Mouse (Mus musculus): ENCODE results near the gene Cbarp. TPM values are rescaled to one million over a fixed set of nuclear protein-coding genes. Genes with fewer than 3 reads are reported as not detected.
A peak's percentile ranks its signal among the peaks of the same experiment; 100 is the strongest.

The Cbarp gene
- polyA plus RNA-seq, 1 experiment = 285 TPM

DNA sequence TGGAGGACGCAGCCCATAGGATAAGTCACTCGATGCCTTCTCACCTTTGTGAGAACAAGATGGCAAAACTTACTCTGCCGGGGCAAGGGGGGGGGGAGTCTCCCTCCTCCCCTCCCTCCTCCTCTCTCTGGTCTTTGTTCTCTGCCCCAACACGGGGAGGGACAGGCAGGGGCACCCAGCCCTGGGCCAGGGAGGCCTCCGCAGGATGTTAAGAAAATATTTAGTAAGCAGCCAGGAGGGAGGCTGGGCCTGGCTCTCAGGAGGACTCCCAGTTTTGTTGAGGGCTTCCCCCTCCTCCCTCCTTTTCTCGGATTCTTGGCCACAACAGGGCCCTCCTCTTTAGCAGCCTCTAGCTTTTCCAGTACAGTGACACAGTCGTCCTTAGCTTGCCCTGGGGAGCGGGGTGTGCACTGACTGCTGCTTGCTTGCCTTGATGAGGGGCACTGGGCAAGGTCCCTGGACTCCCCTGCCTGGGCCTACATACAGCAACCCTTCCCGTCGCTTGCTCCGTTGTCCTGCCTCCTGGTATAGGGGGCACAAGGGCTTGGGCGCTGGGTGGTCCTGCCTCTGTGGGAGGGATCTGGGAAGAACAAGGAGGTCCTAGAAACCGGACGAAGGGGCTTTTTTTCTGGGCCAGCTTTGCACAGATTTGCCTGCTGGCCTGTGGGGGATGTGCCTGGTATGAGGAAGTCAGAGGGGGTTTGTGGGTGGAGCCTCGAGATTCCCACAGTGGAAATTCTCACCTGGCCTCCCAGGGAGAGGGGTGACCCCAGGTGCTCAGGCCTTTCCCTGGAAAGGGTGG is 11.6 kb upstream of the Cbarp start:
- TF ChIP-seq POLR2A (IDR thresholded peaks at IDR 0.05; ENCODE audit: extremely low read depth, insufficient read depth, low read length) (no peak), CTCF (IDR thresholded peaks at IDR 0.05; ENCODE audit: extremely low read depth, insufficient read depth, low read length) (no peak)
- Histone ChIP-seq H3K4me3 (ENCODE audit: insufficient read depth, low read length) (peak overlapping the region; percentile 86), H3K4me1 (ENCODE audit: control insufficient read depth, insufficient read depth, low read length) (no peaks in the 10 kb centered on the region; the same call in 1 of the 2 replicates), H3K27ac (ENCODE audit: insufficient read depth, low read length) (peak overlapping the region; percentile 97)

GRCm38 (mm10) chr10:80151211-80152034 is 10.8 kb upstream of the Cbarp start:
- peak overlapping the region; percentile 86 for H3K4me3 ChIP-seq (ENCODE audit: insufficient read depth, low read length)
- peak; percentile 40; the same call in 1 of the 2 replicates for TF ChIP-seq POLR2A (IDR thresholded peaks at IDR 0.05; ENCODE audit: extremely low read depth, insufficient read depth, low read length)
- no peak for TF ChIP-seq CTCF (IDR thresholded peaks at IDR 0.05; ENCODE audit: extremely low read depth, insufficient read depth, low read length)
- peak overlapping the region; percentile 97 for H3K27ac ChIP-seq (ENCODE audit: insufficient read depth, low read length)
- no peaks in the 10 kb centered on the region; the same call in 1 of the 2 replicates for H3K4me1 ChIP-seq (ENCODE audit: control insufficient read depth, insufficient read depth, low read length)

DNA sequence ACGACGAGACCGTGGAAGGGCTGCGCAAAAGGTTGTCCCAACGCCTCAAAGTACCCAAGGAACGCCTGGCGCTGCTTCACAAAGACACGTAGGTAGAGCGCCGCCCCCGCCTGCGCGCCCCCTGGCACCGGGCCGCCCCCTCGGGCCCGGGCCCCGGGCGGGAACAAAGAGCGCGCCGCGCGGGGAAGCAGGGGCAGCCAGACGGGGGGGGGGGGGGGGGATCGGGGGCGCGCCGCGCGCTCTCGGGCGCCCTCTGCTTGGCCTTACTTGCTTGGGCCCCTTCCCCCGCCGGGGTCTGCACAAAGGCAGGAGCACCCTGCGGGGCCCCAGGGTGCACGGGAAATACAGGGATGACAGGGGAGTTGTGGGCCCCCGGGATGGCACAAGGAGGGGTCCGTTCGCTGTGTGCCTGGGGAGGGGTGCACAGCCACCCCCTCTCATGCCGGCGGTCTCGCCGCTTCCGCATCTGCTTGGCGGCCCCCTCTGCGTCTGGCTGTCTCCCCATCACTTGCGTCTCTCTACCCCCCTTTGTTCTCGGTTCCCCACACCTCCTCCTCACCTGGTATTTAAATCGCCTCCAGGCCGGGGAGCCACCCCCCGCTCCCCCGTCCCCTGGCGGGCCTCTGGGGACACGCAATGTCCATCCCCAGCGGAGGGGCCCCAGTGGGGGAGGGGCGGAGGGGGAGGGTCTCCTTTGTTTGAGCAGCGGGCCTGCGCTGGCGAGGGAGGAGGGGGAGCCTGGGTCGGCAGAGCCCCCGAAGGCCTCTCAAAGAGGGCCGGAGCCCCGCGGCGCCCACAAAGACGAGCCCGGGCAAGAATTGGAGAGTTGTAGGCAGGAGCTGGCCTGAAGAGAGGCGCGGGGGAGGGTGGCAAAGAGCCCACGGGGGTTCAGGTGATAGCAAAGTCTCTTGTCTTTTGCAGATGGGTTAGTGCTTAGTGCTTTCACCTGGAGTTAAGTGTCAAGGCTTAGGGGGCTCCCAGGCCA is 9.9 kb upstream of the Cbarp start:
- peak overlapping the region; percentile 86 for H3K4me3 ChIP-seq (ENCODE audit: insufficient read depth, low read length)
- TF ChIP-seq CTCF (IDR thresholded peaks at IDR 0.05; ENCODE audit: extremely low read depth, insufficient read depth, low read length) (no peak), POLR2A (IDR thresholded peaks at IDR 0.05; ENCODE audit: extremely low read depth, insufficient read depth, low read length) (no peak)
- H3K27ac ChIP-seq (ENCODE audit: insufficient read depth, low read length) = peak overlapping the region; percentile 97
- H3K4me1 ChIP-seq (ENCODE audit: control insufficient read depth, insufficient read depth, low read length) = no peaks in the 10 kb centered on the region; the same call in 1 of the 2 replicates

- H3K4me3 ChIP-seq (ENCODE audit: insufficient read depth, low read length) = peak overlapping the region; percentile 86
- H3K4me1 ChIP-seq (ENCODE audit: control insufficient read depth, insufficient read depth, low read length) = no peaks in the 10 kb centered on the region; the same call in 1 of the 2 replicates
- TF ChIP-seq CTCF (IDR thresholded peaks at IDR 0.05; ENCODE audit: extremely low read depth, insufficient read depth, low read length) (no peak), POLR2A (IDR thresholded peaks at IDR 0.05; ENCODE audit: extremely low read depth, insufficient read depth, low read length) (peak; percentile 89)
- H3K27ac ChIP-seq (ENCODE audit: insufficient read depth, low read length) = peak overlapping the region; percentile 93
Observed at GRCm38 (mm10) chr10:80149291-80150225, 8.9 kb upstream of the Cbarp start.

- TF ChIP-seq CTCF (IDR thresholded peaks at IDR 0.05; ENCODE audit: extremely low read depth, insufficient read depth, low read length) (peak; percentile 32; the same call in 1 of the 2 replicates), POLR2A (IDR thresholded peaks at IDR 0.05; ENCODE audit: extremely low read depth, insufficient read depth, low read length) (no peak)
- peaks cover 2% of the 10 kb centered on the region; the same call in 1 of the 2 replicates for H3K4me1 ChIP-seq (ENCODE audit: control insufficient read depth, insufficient read depth, low read length)
- peak overlapping the region; percentile 86 for H3K4me3 ChIP-seq (ENCODE audit: insufficient read depth, low read length)
- peak overlapping the region; percentile 93 for H3K27ac ChIP-seq (ENCODE audit: insufficient read depth, low read length)
Observed at GRCm38 (mm10) chr10:80148610-80149290, 8.1 kb upstream of the Cbarp start.

DNA sequence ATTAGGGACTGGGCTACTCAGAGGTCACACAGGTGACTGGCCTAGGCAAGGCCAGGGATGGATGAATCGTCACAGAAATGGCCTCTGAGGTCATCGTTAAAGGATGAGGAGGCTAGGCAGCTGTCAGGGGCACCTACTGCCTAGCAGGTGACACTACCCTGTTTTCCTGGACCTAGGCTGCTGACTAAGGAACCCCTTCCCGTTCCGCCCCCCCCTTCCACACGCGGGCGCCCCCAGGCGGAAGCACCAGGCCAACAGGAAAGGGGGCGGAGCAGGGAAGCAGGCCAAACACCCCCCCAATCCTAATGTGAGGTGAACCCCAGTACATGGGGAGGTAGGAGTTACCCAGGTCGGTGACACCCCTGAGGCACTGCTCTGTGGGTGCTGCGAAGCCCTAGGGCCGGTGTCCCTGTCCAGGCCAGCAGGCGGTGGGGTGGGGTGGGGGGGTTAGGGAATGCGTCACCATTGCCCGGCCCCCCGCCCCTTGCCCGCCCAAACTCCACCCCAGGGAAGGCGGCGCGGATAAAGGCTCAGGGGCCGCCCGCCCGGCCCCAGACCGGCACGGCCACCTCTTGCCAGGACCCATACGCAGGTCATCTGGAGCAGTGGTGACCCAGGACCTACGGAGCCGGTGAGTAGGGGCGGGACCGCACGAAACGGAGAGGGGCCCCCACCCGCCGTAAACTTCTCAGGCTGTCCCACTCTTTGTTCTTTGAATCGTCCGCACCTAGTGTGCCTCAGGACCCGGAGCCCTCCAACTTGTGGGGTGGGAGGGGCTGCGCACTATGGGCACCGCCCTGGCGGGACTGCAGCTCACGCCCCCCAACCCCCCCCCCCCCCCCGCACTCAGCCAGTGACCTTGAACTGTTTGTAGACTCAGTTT is 7.3 kb upstream of the Cbarp start, which contains the start of gene Midn:
Gene Midn, plus strand, starts transcription at position 554 of the 883 bp plus-strand sequence.
- Histone ChIP-seq H3K4me1 (ENCODE audit: control insufficient read depth, insufficient read depth, low read length) (peaks cover 3% of the 10 kb centered on the region; the same call in 1 of the 2 replicates), H3K27ac (ENCODE audit: insufficient read depth, low read length) (peak within 1 kb of the TSS; percentile 93), H3K4me3 (ENCODE audit: insufficient read depth, low read length) (peak within 1 kb of the TSS; percentile 86)
- TF ChIP-seq CTCF (IDR thresholded peaks at IDR 0.05; ENCODE audit: extremely low read depth, insufficient read depth, low read length) (peak; percentile 25; the same call in 1 of the 2 replicates), POLR2A (IDR thresholded peaks at IDR 0.05; ENCODE audit: extremely low read depth, insufficient read depth, low read length) (peak; percentile 77)
